Mouse (Mus musculus) retina, postnatal 7 days (tissue): ENCODE results near the gene Cep104.

ENCODE experiments used
- DNase-seq: peaks from one replicate; pipeline ENCODE4 v3.0.0-alpha.2; 2012; ENCODE audit warnings: low read depth, low spot score

Cep104 gene

GRCm38 (mm10) chr4:153974431-153975291 lies at the start of gene Cep104, which contains the start of gene Dffb:
Gene Cep104, plus strand, starts transcription at chr4:153975194.
Gene Dffb, minus strand, starts transcription at chr4:153975126.
- peak; percentile 92 for DNase-seq

GRCm38 (mm10) chr4:153928772-153929299 lies 46.2 kb upstream of the Cep104 start:
- no peak for DNase-seq

- no peak for DNase-seq
Observed at GRCm38 (mm10) chr4:153929425-153929824, 45.6 kb upstream of the Cep104 start.

GRCm38 (mm10) chr4:153929921-153930320 lies 45.1 kb upstream of the Cep104 start:
- no peak for DNase-seq

GRCm38 (mm10) chr4:153943243-153943642 lies 31.8 kb upstream of the Cep104 start:
- DNase-seq: peak; percentile 61

- DNase-seq: no peak
Observed at GRCm38 (mm10) chr4:153944261-153944660, 30.7 kb upstream of the Cep104 start.

- DNase-seq: no peak
Observed at GRCm38 (mm10) chr4:153945741-153946140, 29.3 kb upstream of the Cep104 start.

- no peak for DNase-seq
Observed at GRCm38 (mm10) chr4:153950372-153950771, 24.6 kb upstream of the Cep104 start.

- no peak for DNase-seq
Observed at GRCm38 (mm10) chr4:153951150-153951549, 23.8 kb upstream of the Cep104 start.

GRCm38 (mm10) chr4:153951692-153952091 lies 23.3 kb upstream of the Cep104 start:
- DNase-seq: no peak

- DNase-seq: peak; percentile 78
Observed at GRCm38 (mm10) chr4:153955651-153956050, 19.3 kb upstream of the Cep104 start.

GRCm38 (mm10) chr4:153956569-153957405 lies 18.2 kb upstream of the Cep104 start, which contains the start of gene A430005L14Rik:
Gene A430005L14Rik, plus strand, starts transcription at chr4:153957237.
- DNase-seq: peak; percentile 95

GRCm38 (mm10) chr4:153957444-153958250 lies 17.3 kb upstream of the Cep104 start:
- DNase-seq: no peak

GRCm38 (mm10) chr4:153962631-153963030 lies 12.4 kb upstream of the Cep104 start:
- no peak for DNase-seq

GRCm38 (mm10) chr4:153966651-153967050 lies 8.3 kb upstream of the Cep104 start:
- DNase-seq: no peak

- no peak for DNase-seq
Observed at GRCm38 (mm10) chr4:153967556-153967955, 7.4 kb upstream of the Cep104 start.

GRCm38 (mm10) chr4:153968063-153968462 lies 6.9 kb upstream of the Cep104 start:
- DNase-seq: no peak

- DNase-seq: no peak
Observed at GRCm38 (mm10) chr4:153975292-153975662, 283 bp downstream of the Cep104 start.

- no peak for DNase-seq
Observed at GRCm38 (mm10) chr4:153975768-153976167, 774 bp downstream of the Cep104 start.

- DNase-seq: no peak
Observed at GRCm38 (mm10) chr4:153979243-153979642, 4.2 kb downstream of the Cep104 start.

- DNase-seq: no peak
Observed at GRCm38 (mm10) chr4:153980470-153980869, 5.5 kb downstream of the Cep104 start.
